In the genomic region with DNA sequence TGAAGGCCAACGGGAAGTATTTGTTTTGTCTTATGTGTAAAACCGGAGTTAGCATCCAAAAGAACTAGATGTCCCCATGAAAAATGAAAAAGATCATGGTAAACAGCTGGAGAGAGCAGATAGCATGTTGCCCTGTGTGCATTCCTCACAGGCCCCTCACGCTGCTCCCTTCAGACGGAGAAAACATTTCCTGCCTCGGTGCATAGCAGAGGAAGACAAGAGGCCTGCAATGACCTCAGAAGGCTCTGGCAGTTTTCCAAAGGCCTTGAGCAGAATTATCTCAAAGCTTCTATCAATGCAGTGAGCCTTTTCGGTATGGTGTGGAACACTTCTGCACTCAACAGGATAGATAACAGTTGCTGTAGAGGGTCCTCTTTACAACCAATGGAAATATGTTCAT, we compare ENCODE assay signal across 7 mouse cellular contexts.
DNase-seq lines count a peak whose midpoint lies in the region; ATAC-seq and TF ChIP-seq lines count a peak whose summit lies in the region.

No protein-coding gene starts in this region.

- H3K9ac ChIP-seq in lung, embryonic 14.5 days = no peak overlapping the region
- H3K9ac ChIP-seq in forebrain, embryonic 15.5 days (replicated peaks) = no peak overlapping the region

- TF ChIP-seq POLR2A in brain, embryonic 14.5 days (IDR thresholded peaks at IDR 0.05; ENCODE audit: borderline replicate concordance, extremely low read depth, insufficient read depth, insufficient read length, poor library complexity, severe bottlenecking) = no peak

- WGBS in lung, embryonic 14.5 days = 6% methylated on average over 6 of the region's 6 CpGs
- WGBS in forebrain, embryonic 15.5 days = 66% methylated on average over 6 of the region's 6 CpGs

- H3K36me3 ChIP-seq in lung, embryonic 14.5 days (ENCODE audit: insufficient read depth) = no peaks in the 10 kb centered on the region
- no peaks in the 10 kb centered on the region for H3K36me3 ChIP-seq in forebrain, embryonic 15.5 days

- no peaks in the 10 kb centered on the region for H3K9me3 ChIP-seq in lung, embryonic 14.5 days (ENCODE audit: low read depth, low read length)
- H3K9me3 ChIP-seq in forebrain, embryonic 15.5 days = no peaks in the 10 kb centered on the region

- H3K4me3 ChIP-seq in lung, embryonic 14.5 days (ENCODE audit: low read depth, low read length) = no peak overlapping the region
- no peak overlapping the region for H3K4me3 ChIP-seq in forebrain, embryonic 15.5 days

- peak; percentile 81 to 93 for DNase-seq in adrenal gland, adult (ENCODE audit: inconsistent age in 2 of 2, low spot score in 1 of 2)
- DNase-seq in brain, embryonic 14.5 days (ENCODE audit: low read depth) = peak; percentile 49
- peak; percentile 55 to 61 for DNase-seq in heart, postnatal 36 days
- DNase-seq in lung, embryonic 14.5 days = peak; percentile 92
- no peak for DNase-seq in MN1 (ENCODE audit: low spot score)
- DNase-seq in right cerebral cortex, postnatal 36 days (ENCODE audit: low spot score in 2 of 2) = no peak

- H3K27ac ChIP-seq in lung, embryonic 14.5 days (ENCODE audit: low read depth) = peak overlapping the region; percentile 77
- no peak overlapping the region for H3K27ac ChIP-seq in forebrain, embryonic 15.5 days (replicated peaks)

- no peak overlapping the region for H3K4me2 ChIP-seq in lung, embryonic 14.5 days
- no peak overlapping the region for H3K4me2 ChIP-seq in forebrain, embryonic 15.5 days (replicated peaks)

- intact Hi-C loops in heart, postnatal 36 days (cut with DNase I) = loop anchor here (5.0 kb wide), 2 partner anchors 47 to 98 kb away; no protein-coding TSS in a partner anchor

- peak; percentile 90 for ATAC-seq in lung, embryonic 14.5 days (ENCODE audit: insufficient read depth)
- ATAC-seq in forebrain, embryonic 15.5 days (replicated peaks) = no peak

- peaks cover 13% of the 10 kb centered on the region for H3K4me1 ChIP-seq in lung, embryonic 14.5 days (ENCODE audit: insufficient read depth)
- H3K4me1 ChIP-seq in forebrain, embryonic 15.5 days = no peaks in the 10 kb centered on the region

- H3K27me3 ChIP-seq in lung, embryonic 14.5 days (ENCODE audit: insufficient read depth, low read length) = no peaks in the 10 kb centered on the region
- H3K27me3 ChIP-seq in forebrain, embryonic 15.5 days = no peaks in the 10 kb centered on the region

- TF ChIP-seq CTCF in brain, embryonic 14.5 days (IDR thresholded peaks at IDR 0.05; ENCODE audit: borderline replicate concordance, extremely low read depth, insufficient read depth, insufficient read length) = no peak
- no peak for TF ChIP-seq CTCF in lung, embryonic 14.5 days (IDR thresholded peaks at IDR 0.05; ENCODE audit: low read depth)

Comparison
In these comparisons a context has a peak if more than half of its experiments do, and no peak if none do; other contexts are left out.
1. DNase-seq: peak in adrenal gland, adult (2 of 2), brain, embryonic 14.5 days (single experiment), heart, postnatal 36 days (2 of 2) and lung, embryonic 14.5 days (single experiment); none in MN1 (single experiment) and right cerebral cortex, postnatal 36 days (0 of 2).